ENCODE assay signal across 11 mouse cellular contexts in the genomic region with DNA sequence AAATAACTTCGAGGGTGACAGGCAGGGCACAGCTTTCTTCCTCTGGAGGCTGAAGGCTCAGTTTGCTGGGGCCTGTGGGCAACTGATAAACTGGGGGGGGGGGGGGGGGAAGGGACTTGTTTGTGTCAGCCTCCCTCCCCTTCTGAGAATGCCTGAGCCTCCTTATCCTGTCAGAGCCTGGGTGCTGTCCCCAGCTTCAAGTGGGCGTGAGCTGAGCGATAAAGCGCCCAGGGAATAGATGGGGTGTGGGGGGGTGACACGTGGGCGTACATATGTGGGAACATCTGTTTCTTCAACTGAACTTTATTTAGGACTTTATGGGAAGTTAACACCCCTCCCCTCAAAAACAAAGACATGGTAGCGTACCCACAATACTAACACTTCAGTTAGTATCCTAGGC. TPM values are rescaled to one million over a fixed set of nuclear protein-coding genes. Genes with fewer than 3 reads are reported as not detected.
DNase-seq lines count a peak whose midpoint lies in the region; ATAC-seq and TF ChIP-seq lines count a peak whose summit lies in the region.
"Had no signal": no experiment of that assay in that cellular context is flagged by ENCODE, and none has a peak within 500 bp of the region (broad histone marks: within the 10 kb centered on the region; RNA-seq: fewer than 3 reads in every experiment).

No protein-coding gene starts in this region.

- TF ChIP-seq POLR2A in lung, adult 2 months (IDR thresholded peaks at IDR 0.05; ENCODE audit: borderline replicate concordance, extremely low read depth, low read depth, low read length) = no peak
- no peak for TF ChIP-seq POLR2A in liver, adult 2 months (IDR thresholded peaks at IDR 0.05; ENCODE audit: extremely low read depth, insufficient read depth, low read length)

- no peak for DNase-seq in lung, embryonic 14.5 days
- no peak for DNase-seq in lung, adult 2 months
- DNase-seq in c-Kit-positive CD71-positive TER-119-negative erythroid progenitor cells, embryonic 14.5 days (ENCODE audit: low read depth) = peak; percentile 93
- peak; percentile 33 for DNase-seq in liver, adult 2 months (ENCODE audit: extremely low read depth, low read depth, low spot score)
- peak; percentile 38 for DNase-seq in stomach, postnatal 0 days (ENCODE audit: low spot score)
- DNase-seq in gastrocnemius, adult 18-20 months (ENCODE audit: low spot score) = no peak
- no peak for DNase-seq in urinary bladder, postnatal 14 days (ENCODE audit: low spot score)
- DNase-seq: cerebellum, postnatal 25 days; kidney, adult 11 months had no signal

- 60% methylated on average over 7 of the region's 7 CpGs for WGBS in lung, embryonic 14.5 days
- 59% methylated on average over 7 of the region's 7 CpGs for WGBS in lung, adult 2 months
- 27% methylated on average over 7 of the region's 7 CpGs for WGBS in liver, adult 2 months
- WGBS in stomach, postnatal 0 days = 62% methylated on average over 7 of the region's 7 CpGs

- H3K4me2 ChIP-seq in lung, embryonic 14.5 days = peak overlapping the region; percentile 49
- no peak overlapping the region for H3K4me2 ChIP-seq in stomach, postnatal 0 days (replicated peaks; ENCODE audit: low read depth)

- H3K36me3 ChIP-seq in lung, embryonic 14.5 days (ENCODE audit: insufficient read depth) = no peaks in the 10 kb centered on the region
- H3K36me3 ChIP-seq in liver, adult 2 months (ENCODE audit: control insufficient read depth, insufficient read depth, low read length) = no peaks in the 10 kb centered on the region
- no peaks in the 10 kb centered on the region for H3K36me3 ChIP-seq in stomach, postnatal 0 days (ENCODE audit: control insufficient read depth, insufficient read depth, low read length)
- H3K36me3 ChIP-seq: forebrain, embryonic 15.5 days had no signal

- H3K4me3 ChIP-seq in lung, embryonic 14.5 days (ENCODE audit: low read depth, low read length) = no peak overlapping the region
- H3K4me3 ChIP-seq in lung, adult 2 months (replicated peaks; ENCODE audit: extremely low read depth, low read depth, low read length) = no peak overlapping the region
- peak overlapping the region; percentile 61 for H3K4me3 ChIP-seq in liver, adult 2 months (ENCODE audit: insufficient read depth, low read depth, low read length)
- H3K4me3 ChIP-seq in stomach, postnatal 0 days (ENCODE audit: low read depth, low read length) = no peak overlapping the region
- H3K4me3 ChIP-seq: forebrain, embryonic 15.5 days had no signal

- ATAC-seq in lung, embryonic 14.5 days (ENCODE audit: insufficient read depth) = no peak
- no peak for ATAC-seq in stomach, postnatal 0 days (ENCODE audit: low FRiP score, low TSS enrichment)
- ATAC-seq: forebrain, embryonic 15.5 days had no signal

- H3K27me3 ChIP-seq in lung, embryonic 14.5 days (ENCODE audit: insufficient read depth, low read length) = no peaks in the 10 kb centered on the region
- no peaks in the 10 kb centered on the region for H3K27me3 ChIP-seq in liver, adult 2 months (ENCODE audit: control insufficient read depth, insufficient read depth, low read length)
- H3K27me3 ChIP-seq in stomach, postnatal 0 days (ENCODE audit: control insufficient read depth, insufficient read depth, low read length) = no peaks in the 10 kb centered on the region

- H3K79me2 ChIP-seq in liver, adult 2 months (ENCODE audit: control insufficient read depth, insufficient read depth, low read length) = peaks cover 20% of the 10 kb centered on the region; the same call in 1 of the 2 replicates

- peak overlapping the region; percentile 87 for H3K27ac ChIP-seq in lung, embryonic 14.5 days (ENCODE audit: low read depth)
- H3K27ac ChIP-seq in liver, adult 2 months (replicated peaks; ENCODE audit: insufficient read depth, low read depth, low read length) = peak overlapping the region; percentile 98
- peak overlapping the region; percentile 88 for H3K27ac ChIP-seq in stomach, postnatal 0 days (replicated peaks)
- H3K27ac ChIP-seq: forebrain, embryonic 15.5 days had no signal

- H3K9ac ChIP-seq in lung, embryonic 14.5 days = no peak overlapping the region; the same call in 1 of the 2 replicates
- peak overlapping the region; percentile 85 for H3K9ac ChIP-seq in liver, adult 2 months (ENCODE audit: low read depth, low read length)
- peak overlapping the region; percentile 45; the same call in 1 of the 2 replicates for H3K9ac ChIP-seq in stomach, postnatal 0 days (ENCODE audit: low read length)
- H3K9ac ChIP-seq: forebrain, embryonic 15.5 days had no signal

- H3K4me1 ChIP-seq in lung, embryonic 14.5 days (ENCODE audit: insufficient read depth) = peaks cover 4% of the 10 kb centered on the region; the same call in 1 of the 2 replicates
- H3K4me1 ChIP-seq in lung, adult 2 months (ENCODE audit: control insufficient read depth, insufficient read depth, low read length) = peaks cover 9% of the 10 kb centered on the region
- peaks cover 22% of the 10 kb centered on the region for H3K4me1 ChIP-seq in liver, adult 2 months (ENCODE audit: control insufficient read depth, insufficient read depth, low read length)
- no peaks in the 10 kb centered on the region for H3K4me1 ChIP-seq in stomach, postnatal 0 days (replicated peaks; ENCODE audit: control insufficient read depth, insufficient read depth)

- no peaks in the 10 kb centered on the region for H3K9me3 ChIP-seq in lung, embryonic 14.5 days (ENCODE audit: low read depth, low read length)
- no peaks in the 10 kb centered on the region for H3K9me3 ChIP-seq in stomach, postnatal 0 days (ENCODE audit: control insufficient read depth, low read length)
- H3K9me3 ChIP-seq: forebrain, embryonic 15.5 days had no signal

- no peak for TF ChIP-seq CTCF in lung, embryonic 14.5 days (IDR thresholded peaks at IDR 0.05; ENCODE audit: low read depth)
- TF ChIP-seq CTCF in lung, adult 2 months (IDR thresholded peaks at IDR 0.05; ENCODE audit: insufficient read depth, low read length) = no peak
- TF ChIP-seq CTCF in liver, adult 2 months (IDR thresholded peaks at IDR 0.05; ENCODE audit: low read depth, low read length) = no peak
- TF ChIP-seq CTCF in stomach, postnatal 0 days (IDR thresholded peaks at IDR 0.05; ENCODE audit: low read depth) = no peak

- TF ChIP-seq EP300 in stomach, postnatal 0 days (optimal IDR thresholded peaks at IDR 0.05) = no peak

RNA-seq across cellular contexts. Expression of a gene that starts 2.3 kb away (rescaled TPM):
- polyA plus RNA-seq in lung, embryonic 14.5 days (2014; fragmentation: Nextera tagmentation; extraction: Ambion mirVana) = 79.1 and 86.3 TPM in 2 replicates
- 38.3 and 45.3 TPM in 2 replicates for polyA plus RNA-seq in lung, adult 2 months (2012; rRNA removed)
- total RNA-seq in liver, adult 2 months (2014; rRNA removed) = 46.8 and 48.0 TPM in 2 replicates
- 29.6 and 40.7 TPM in 2 replicates for polyA plus RNA-seq in liver, adult 2 months (2012; rRNA removed)
- 24.3 and 26.7 TPM in 2 replicates for polyA plus RNA-seq in stomach, postnatal 0 days (2015; fragmentation: Nextera tagmentation; extraction: Ambion mirVana)
- 100 to 1,000 TPM; 108 to 134 TPM for total RNA-seq in gastrocnemius, adult 18-20 months (2021)

RNA-seq across cellular contexts. Expression of a gene that starts 2.9 kb away (rescaled TPM):
- polyA plus RNA-seq in lung, embryonic 14.5 days (2014; fragmentation: Nextera tagmentation; extraction: Ambion mirVana) = 0.08 and 0.11 TPM in 2 replicates
- polyA plus RNA-seq in lung, adult 2 months (2012; rRNA removed) = 0.07 and 0.25 TPM in 2 replicates
- total RNA-seq in liver, adult 2 months (2014; rRNA removed) = 0.09 and 0.20 TPM in 2 replicates
- 0.04 and 0.13 TPM in 2 replicates for polyA plus RNA-seq in liver, adult 2 months (2012; rRNA removed)
- 0.12 TPM in 1 of 2 replicates, not detected in the other for polyA plus RNA-seq in stomach, postnatal 0 days (2015; fragmentation: Nextera tagmentation; extraction: Ambion mirVana)
- under 1 TPM in 1 of 2 experiments, not detected in 1; 0.09 TPM for total RNA-seq in gastrocnemius, adult 18-20 months (2021)
- polyA plus RNA-seq: forebrain, embryonic 15.5 days; limb, embryonic 11.5 days had no signal

Comparison
In these comparisons a context has a peak if more than half of its experiments do, and no peak if none do; other contexts are left out.
1. DNase-seq: peak in c-Kit-positive CD71-positive TER-119-negative erythroid progenitor cells, embryonic 14.5 days (single experiment), liver, adult 2 months (single experiment) and stomach, postnatal 0 days (single experiment); none in lung, embryonic 14.5 days (single experiment), lung, adult 2 months (single experiment), gastrocnemius, adult 18-20 months (single experiment) and urinary bladder, postnatal 14 days (single experiment).
2. Peak in every context shown above with its lines, with median percentiles within 50 percentile points of each other: H3K27ac ChIP-seq.